Mouse (Mus musculus) stomach, postnatal 0 days (tissue): ENCODE results near the gene Robo2. TPM values are rescaled to one million over a fixed set of nuclear protein-coding genes. Genes with fewer than 3 reads are reported as not detected.

ENCODE experiments used
- ATAC-seq: fragments of 200-750 bp; cut with Nextera tagmentation; 2 replicates; pipeline ENCODE4 v1.8.0; 2017; ENCODE audit not compliant: low FRiP score, low TSS enrichment
- DNase-seq: peaks from one replicate; pipeline ENCODE4 v3.0.0-alpha.2; 2016; ENCODE audit warnings: low spot score
- H3K27ac ChIP-seq: fragments of 300-500 bp; sonication (generic); replicated peaks from 2 replicates; pipeline ENCODE4 v1.5.1; 2014; ENCODE audit warnings: mild to moderate bottlenecking, control low read depth
- H3K27me3 ChIP-seq: fragments of 300-500 bp; sonication (generic); 2 replicates; pipeline ENCODE4 v1.6.1; 2014; ENCODE audit warnings: low read length; ENCODE audit not compliant: control insufficient read depth, insufficient read depth
- H3K36me3 ChIP-seq: fragments of 300-500 bp; sonication (generic); 2 replicates; pipeline ENCODE4 v1.6.1; 2014; ENCODE audit warnings: low read length, mixed read lengths; ENCODE audit not compliant: control insufficient read depth, insufficient read depth
- H3K4me1 ChIP-seq: fragments of 300-500 bp; sonication (generic); replicated peaks from 2 replicates; pipeline ENCODE4 v1.6.1; 2014; ENCODE audit warnings: antibody characterized with exemption; ENCODE audit not compliant: control insufficient read depth, insufficient read depth
- H3K4me2 ChIP-seq: fragments of 300-500 bp; sonication (generic); replicated peaks from 2 replicates; pipeline ENCODE4 v1.6.1; 2014; ENCODE audit warnings: low read depth, mild to moderate bottlenecking, control low read depth, moderate library complexity
- H3K4me3 ChIP-seq: fragments of 300-500 bp; sonication (generic); 2 replicates; pipeline ENCODE4 v1.5.1; 2014; ENCODE audit warnings: low read depth, low read length, control low read depth
- H3K9ac ChIP-seq: fragments of 300-500 bp; sonication (generic); 2 replicates; pipeline ENCODE4 v1.6.1; 2014; ENCODE audit warnings: mild to moderate bottlenecking, low read length, control low read depth, mixed read lengths
- H3K9me3 ChIP-seq: fragments of 300-500 bp; sonication (generic); 2 replicates; pipeline ENCODE4 v1.6.1; 2016; ENCODE audit warnings: low read length; ENCODE audit not compliant: control insufficient read depth
- CTCF ChIP-seq: IDR thresholded peaks from 2 replicates; pipeline ENCODE4 v1.5.1; 2016; ENCODE audit warnings: antibody characterized with exemption, low read depth, mild to moderate bottlenecking, moderate library complexity
- EP300 ChIP-seq: optimal IDR thresholded peaks from 2 replicates; pipeline ENCODE3; 2016; ENCODE audit warnings: antibody characterized with exemption
- WGBS: fragments of 180-500 bp; shearing (Covaris S2); extraction: QIAGEN DNeasy Blood & Tissue Kit; methylation state at CpG from one replicate; pipeline ENCODE4 v1.1.7; 2014; 5-methylcytosine and 5-hydroxymethylcytosine counted together
- polyA plus RNA-seq: library from polyadenylated mRNA; unstranded; fragments of >200 nt; fragmentation: Nextera tagmentation; extraction: Ambion mirVana; gene quantifications from 2 replicates; pipeline ENCODE4 v1.2.1, GENCODE M21; 2015

Gene Robo2
- polyA plus RNA-seq, 1 experiment from 2014 or later = 7.1 TPM

- H3K4me3 ChIP-seq = no peak overlapping the region
- no peaks in the 10 kb centered on the region for H3K27me3 ChIP-seq
- DNase-seq = no peak
- no peak for ATAC-seq
- no peak overlapping the region for H3K4me2 ChIP-seq
- no peak overlapping the region for H3K27ac ChIP-seq
- no peaks in the 10 kb centered on the region for H3K4me1 ChIP-seq
- H3K36me3 ChIP-seq = no peaks in the 10 kb centered on the region
- H3K9ac ChIP-seq = no peak overlapping the region
- TF ChIP-seq CTCF (peak; percentile 44), EP300 (no peak)
- WGBS = 65% methylated on average over 1 of the region's 1 CpGs
- no peaks in the 10 kb centered on the region for H3K9me3 ChIP-seq
Observed at GRCm38 (mm10) chr16:74408566-74408965, 3.1 kb downstream of the Robo2 start.

GRCm38 (mm10) chr16:74397291-74397690 lies 14.3 kb downstream of the Robo2 start:
- H3K9me3 ChIP-seq = no peaks in the 10 kb centered on the region
- ATAC-seq = no peak
- WGBS = 84% methylated on average over 2 of the region's 2 CpGs
- TF ChIP-seq EP300 = no peak
- H3K27ac ChIP-seq = no peak overlapping the region
- no peak overlapping the region for H3K4me3 ChIP-seq
- no peaks in the 10 kb centered on the region for H3K36me3 ChIP-seq
- no peak overlapping the region for H3K4me2 ChIP-seq
- no peak overlapping the region for H3K9ac ChIP-seq
- no peaks in the 10 kb centered on the region for H3K4me1 ChIP-seq
- no peak for DNase-seq
- no peaks in the 10 kb centered on the region for H3K27me3 ChIP-seq

GRCm38 (mm10) chr16:74395678-74396077 lies 15.9 kb downstream of the Robo2 start:
- Histone ChIP-seq H3K4me1 (no peaks in the 10 kb centered on the region), H3K27me3 (no peaks in the 10 kb centered on the region), H3K9ac (no peak overlapping the region), H3K27ac (no peak overlapping the region), H3K4me3 (no peak overlapping the region), H3K4me2 (no peak overlapping the region), H3K9me3 (no peaks in the 10 kb centered on the region), H3K36me3 (no peaks in the 10 kb centered on the region)
- DNase-seq (no peak), ATAC-seq (no peak)
- WGBS = 75% methylated on average over 2 of the region's 2 CpGs
- no peak for TF ChIP-seq EP300
- TF ChIP-seq CTCF = no peak

GRCm38 (mm10) chr16:74379458-74379857 lies 32.2 kb downstream of the Robo2 start:
- TF ChIP-seq EP300 (no peak), CTCF (no peak)
- ATAC-seq = no peak
- no peak for DNase-seq
- WGBS = 52% methylated on average over 2 of the region's 2 CpGs
- Histone ChIP-seq H3K4me3 (no peak overlapping the region), H3K4me1 (no peaks in the 10 kb centered on the region), H3K27me3 (no peaks in the 10 kb centered on the region), H3K36me3 (no peaks in the 10 kb centered on the region), H3K9ac (no peak overlapping the region), H3K9me3 (no peaks in the 10 kb centered on the region), H3K4me2 (no peak overlapping the region), H3K27ac (no peak overlapping the region)

- WGBS = 83% methylated on average over 12 of the region's 12 CpGs
- no peak for ATAC-seq
Observed at GRCm38 (mm10) chr16:74375342-74375940, 36.2 kb downstream of the Robo2 start.

GRCm38 (mm10) chr16:74374540-74374939 lies 37.1 kb downstream of the Robo2 start:
- no peaks in the 10 kb centered on the region for H3K36me3 ChIP-seq
- H3K4me1 ChIP-seq = no peaks in the 10 kb centered on the region
- no peak overlapping the region for H3K4me2 ChIP-seq
- ATAC-seq = no peak
- H3K27ac ChIP-seq = no peak overlapping the region
- H3K27me3 ChIP-seq = no peaks in the 10 kb centered on the region
- TF ChIP-seq EP300 = no peak
- TF ChIP-seq CTCF = no peak
- 62% methylated on average over 5 of the region's 5 CpGs for WGBS
- DNase-seq = no peak
- H3K9ac ChIP-seq = no peak overlapping the region
- H3K4me3 ChIP-seq = no peak overlapping the region
- no peaks in the 10 kb centered on the region for H3K9me3 ChIP-seq

More at GRCm38 (mm10) chr16:74375342-74375940, 36.2 kb downstream of the Robo2 start:
- Histone ChIP-seq H3K9me3 (no peaks in the 10 kb centered on the region), H3K36me3 (no peaks in the 10 kb centered on the region), H3K27ac (no peak overlapping the region), H3K4me1 (no peaks in the 10 kb centered on the region), H3K4me3 (no peak overlapping the region), H3K27me3 (no peaks in the 10 kb centered on the region), H3K4me2 (no peak overlapping the region), H3K9ac (no peak overlapping the region)
- no peak for DNase-seq
- TF ChIP-seq EP300 = no peak
- TF ChIP-seq CTCF = no peak
